Mouse (Mus musculus): Measurements from ENCODE around the gene Brf1.

DNA sequence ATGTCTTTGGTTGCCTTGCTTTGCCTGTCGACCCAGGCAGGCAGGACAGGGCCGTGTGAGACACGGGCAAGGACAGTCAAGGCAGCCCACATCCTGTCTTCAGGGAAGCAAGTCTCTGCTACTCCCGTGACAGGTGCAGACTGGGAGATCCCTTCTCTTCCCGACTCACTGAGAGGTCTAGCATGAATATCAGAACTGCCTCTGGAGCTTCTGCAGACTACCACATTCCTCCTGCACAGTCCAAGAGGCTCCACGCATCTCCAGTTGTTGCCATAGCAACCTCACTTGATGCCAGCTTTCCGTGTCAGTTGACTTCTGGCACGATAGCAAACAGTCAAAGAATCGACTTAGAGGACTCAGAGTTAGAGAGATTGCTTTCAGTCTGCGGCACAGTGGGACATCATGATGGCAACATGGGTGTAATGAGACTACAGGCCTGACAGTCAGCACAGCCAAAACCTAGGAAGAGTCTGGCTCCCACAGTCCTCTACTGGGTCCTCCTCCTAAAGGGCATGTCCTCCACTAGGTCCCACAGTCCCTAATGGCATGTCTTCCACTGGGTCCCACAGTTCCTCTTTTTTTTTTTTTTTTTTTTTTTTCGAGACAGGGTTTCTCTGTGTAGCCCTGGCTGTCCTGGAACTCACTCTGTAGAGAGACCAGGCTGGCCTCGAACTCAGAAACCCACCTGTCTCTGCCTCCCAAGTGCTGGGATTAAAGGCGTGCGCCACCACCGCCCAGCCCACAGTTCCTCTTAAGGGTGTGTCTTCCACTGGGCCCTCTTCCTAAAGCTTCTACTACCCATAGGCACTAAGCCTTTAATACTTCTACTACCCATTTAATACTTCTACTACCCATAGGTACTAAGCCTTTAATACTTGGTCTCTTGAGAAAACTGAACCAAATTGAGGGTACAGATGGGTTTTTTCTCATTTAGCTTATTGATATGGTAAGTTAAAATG, 41.3 kb upstream of the Brf1 start:
- TF ChIP-seq CTCF (IDR thresholded peaks at IDR 0.05; ENCODE audit: borderline replicate concordance, insufficient read depth, low read length), result no peak
- TF ChIP-seq POLR2A (IDR thresholded peaks at IDR 0.05; ENCODE audit: low read depth, low read length), result no peak
